9 mouse cellular contexts compared by ENCODE assay signal in the genomic region with DNA sequence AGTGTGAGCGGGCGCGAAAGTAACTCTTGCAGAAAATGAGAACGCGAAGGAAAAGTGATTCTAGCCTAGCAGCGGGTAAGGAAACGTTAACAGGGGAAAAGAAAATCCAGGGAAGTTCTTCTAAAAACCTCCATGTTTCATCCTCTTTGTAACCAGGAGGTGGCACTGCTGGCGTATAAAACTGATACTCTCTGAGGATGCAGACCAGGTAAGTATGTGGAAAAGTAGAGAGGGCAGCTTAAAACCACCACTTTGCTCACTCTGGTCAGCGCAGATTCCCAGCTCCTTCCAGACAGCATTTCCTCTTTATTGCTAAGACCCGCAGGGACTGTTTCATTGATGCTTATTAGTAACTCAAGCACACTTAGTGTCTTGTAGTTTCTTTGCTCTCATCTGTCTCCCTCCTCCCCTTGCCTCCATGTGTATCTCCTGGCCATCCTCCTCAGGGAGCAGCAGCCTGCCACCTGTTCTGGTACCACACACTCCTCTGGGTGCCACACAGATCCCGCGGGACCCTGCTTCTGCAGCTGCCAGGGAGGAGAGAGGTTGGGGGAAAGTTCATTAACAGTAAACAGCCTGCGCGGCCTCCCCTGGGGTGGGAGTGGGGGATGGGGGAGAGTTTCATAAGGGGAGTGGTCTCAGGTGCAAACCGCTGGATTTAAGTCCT. TPM values are rescaled to one million over a fixed set of nuclear protein-coding genes. Genes with fewer than 3 reads are reported as not detected.
DNase-seq lines count a peak whose midpoint lies in the region; ATAC-seq and TF ChIP-seq lines count a peak whose summit lies in the region.
"Had no signal": no experiment of that assay in that cellular context is flagged by ENCODE, and none has a peak within 500 bp of the region (broad histone marks: within the 10 kb centered on the region; RNA-seq: fewer than 3 reads in every experiment).

No protein-coding gene starts in this region.

- no peak overlapping the region for H3K9ac ChIP-seq in forebrain, embryonic 15.5 days (replicated peaks)
- H3K9ac ChIP-seq in kidney, embryonic 15.5 days: no peak overlapping the region
- H3K9ac ChIP-seq in liver, embryonic 16.5 days (ENCODE audit: low read depth, low read length): no peak overlapping the region
- H3K9ac ChIP-seq in neural tube, embryonic 15.5 days (replicated peaks): no peak overlapping the region
- H3K9ac ChIP-seq: stomach, embryonic 15.5 days had no signal

- WGBS in cerebellum, adult 2 months: 19% methylated on average over 15 of the region's 15 CpGs
- WGBS in forebrain, embryonic 15.5 days: 13% methylated on average over 15 of the region's 15 CpGs
- 15% methylated on average over 15 of the region's 15 CpGs for whole genome bisulfite sequencing in kidney, embryonic 15.5 days
- whole genome bisulfite sequencing in liver, embryonic 16.5 days (ENCODE audit: insufficient replicate concordance): 22% methylated on average over 15 of the region's 15 CpGs
- WGBS in neural tube, embryonic 15.5 days: 21% methylated on average over 15 of the region's 15 CpGs

- H3K4me1 ChIP-seq in cerebellum, adult 2 months (ENCODE audit: control insufficient read depth, insufficient read depth, low read length): no peaks in the 10 kb centered on the region
- no peaks in the 10 kb centered on the region for H3K4me1 ChIP-seq in forebrain, embryonic 15.5 days
- 0 out of 2 replicates have a peak, but pooled peaks cover 5% of the 10 kb centered on the region for H3K4me1 ChIP-seq in kidney, embryonic 15.5 days
- H3K4me1 ChIP-seq in liver, embryonic 16.5 days (ENCODE audit: control insufficient read depth, low read depth, low read length): no peaks in the 10 kb centered on the region; the same call in 1 of the 2 replicates
- peaks cover 4% of the 10 kb centered on the region; the same call in 1 of the 2 replicates for H3K4me1 ChIP-seq in neural tube, embryonic 15.5 days
- H3K4me1 ChIP-seq: stomach, embryonic 15.5 days had no signal

- H3K4me2 ChIP-seq in forebrain, embryonic 15.5 days (replicated peaks): no peak overlapping the region
- H3K4me2 ChIP-seq in kidney, embryonic 15.5 days: peak overlapping the region; percentile 38; the same call in 1 of the 2 replicates
- no peak overlapping the region for H3K4me2 ChIP-seq in liver, embryonic 16.5 days (ENCODE audit: low read depth, low read length)
- H3K4me2 ChIP-seq in neural tube, embryonic 15.5 days: peak overlapping the region; percentile 19; the same call in 1 of the 2 replicates
- H3K4me2 ChIP-seq: stomach, embryonic 15.5 days had no signal

- TF ChIP-seq CTCF in cerebellum, adult 2 months (IDR thresholded peaks at IDR 0.05; ENCODE audit: borderline replicate concordance, insufficient read depth, low read depth, low read length): no peak

- H3K36me3 ChIP-seq in forebrain, embryonic 15.5 days: no peaks in the 10 kb centered on the region
- H3K36me3 ChIP-seq in kidney, embryonic 15.5 days: no peaks in the 10 kb centered on the region
- no peaks in the 10 kb centered on the region for H3K36me3 ChIP-seq in liver, embryonic 16.5 days (ENCODE audit: control insufficient read depth, insufficient read depth)
- H3K36me3 ChIP-seq in neural tube, embryonic 15.5 days: no peaks in the 10 kb centered on the region
- H3K36me3 ChIP-seq: stomach, embryonic 15.5 days had no signal

- DNase-seq in cerebellum, adult 9-10 months: peak; percentile 8
- DNase-seq in cerebellum, adult 2 months: no peak
- peak; percentile 67 for DNase-seq in ZHBTc4 (ENCODE audit: low read depth, low spot score)
- DNase-seq in gastrocnemius, adult 8-10 months (ENCODE audit: low spot score in 2 of 2): no peak

- H3K9me3 ChIP-seq in forebrain, embryonic 15.5 days: no peaks in the 10 kb centered on the region
- H3K9me3 ChIP-seq in kidney, embryonic 15.5 days (replicated peaks): no peaks in the 10 kb centered on the region
- no peaks in the 10 kb centered on the region for H3K9me3 ChIP-seq in liver, embryonic 16.5 days (replicated peaks; ENCODE audit: control insufficient read depth, low read length)
- H3K9me3 ChIP-seq in neural tube, embryonic 15.5 days (replicated peaks): no peaks in the 10 kb centered on the region
- H3K9me3 ChIP-seq: stomach, embryonic 15.5 days had no signal

- no peak overlapping the region for H3K4me3 ChIP-seq in cerebellum, adult 2 months (replicated peaks; ENCODE audit: insufficient read depth, low read depth, low read length)
- no peak overlapping the region for H3K4me3 ChIP-seq in forebrain, embryonic 15.5 days
- H3K4me3 ChIP-seq in kidney, embryonic 15.5 days (replicated peaks): no peak overlapping the region
- H3K4me3 ChIP-seq in liver, embryonic 16.5 days (ENCODE audit: low read depth, low read length): no peak overlapping the region
- no peak overlapping the region for H3K4me3 ChIP-seq in neural tube, embryonic 15.5 days (replicated peaks)
- H3K4me3 ChIP-seq: stomach, embryonic 15.5 days had no signal

- peak; percentile 69; the same call in 1 of the 2 replicates for ATAC-seq in forebrain, embryonic 15.5 days (replicated peaks)
- ATAC-seq in kidney, embryonic 15.5 days (replicated peaks; ENCODE audit: low FRiP score): peak; percentile 77; the same call in 1 of the 2 replicates
- ATAC-seq in liver, embryonic 16.5 days (ENCODE audit: low read depth): peak; percentile 32; the same call in 1 of the 2 replicates
- ATAC-seq in neural tube, embryonic 15.5 days (ENCODE audit: low FRiP score): peak; percentile 88

- TF ChIP-seq POLR2A in cerebellum, adult 2 months (IDR thresholded peaks at IDR 0.05; ENCODE audit: borderline replicate concordance, insufficient read depth, low read length): no peak

- no peaks in the 10 kb centered on the region; the same call in 1 of the 2 replicates for H3K27me3 ChIP-seq in cerebellum, adult 2 months (ENCODE audit: control insufficient read depth, insufficient read depth, low read length)
- H3K27me3 ChIP-seq in forebrain, embryonic 15.5 days: no peaks in the 10 kb centered on the region
- no peaks in the 10 kb centered on the region for H3K27me3 ChIP-seq in kidney, embryonic 15.5 days
- H3K27me3 ChIP-seq in liver, embryonic 16.5 days (ENCODE audit: control insufficient read depth, insufficient read depth, low read depth, low read length): no peaks in the 10 kb centered on the region
- no peaks in the 10 kb centered on the region for H3K27me3 ChIP-seq in neural tube, embryonic 15.5 days (replicated peaks)
- H3K27me3 ChIP-seq: stomach, embryonic 15.5 days had no signal

- no peak overlapping the region for H3K27ac ChIP-seq in cerebellum, adult 2 months (ENCODE audit: insufficient read depth, low read length)
- H3K27ac ChIP-seq in forebrain, embryonic 15.5 days (replicated peaks): no peak overlapping the region
- H3K27ac ChIP-seq in kidney, embryonic 15.5 days: no peak overlapping the region
- no peak overlapping the region for H3K27ac ChIP-seq in liver, embryonic 16.5 days (ENCODE audit: low read length)
- H3K27ac ChIP-seq in neural tube, embryonic 15.5 days (replicated peaks): no peak overlapping the region
- H3K27ac ChIP-seq: stomach, embryonic 15.5 days had no signal

RNA-seq across cellular contexts. Expression of gene Car13, which starts 37.8 kb away (rescaled TPM):
- 3.6 TPM in 2 replicates for polyA plus RNA-seq in cerebellum, adult 2 months (2012; rRNA removed)
- 0.67 and 1.0 TPM in 2 replicates for polyA plus RNA-seq in forebrain, embryonic 15.5 days (2015; fragmentation: Nextera tagmentation; extraction: Ambion mirVana)
- polyA plus RNA-seq in kidney, embryonic 15.5 days (2015; fragmentation: Nextera tagmentation; extraction: Ambion mirVana): 3.4 and 3.5 TPM in 2 replicates
- 0.77 and 1.2 TPM in 2 replicates for polyA plus RNA-seq in liver, embryonic 16.5 days (2015; fragmentation: Nextera tagmentation; extraction: Ambion mirVana)
- polyA plus RNA-seq in neural tube, embryonic 15.5 days (2015; fragmentation: Nextera tagmentation; extraction: Ambion mirVana): 1.1 and 1.8 TPM in 2 replicates
- total RNA-seq in gastrocnemius, adult 8-10 months (2022): under 1 TPM; 0.41 to 0.72 (median 0.52) TPM

Comparison
In these comparisons a context has a peak if more than half of its experiments do, and no peak if none do; other contexts are left out.
1. DNase-seq: peak in cerebellum, adult 9-10 months (single experiment) and ZHBTc4 (single experiment); none in cerebellum, adult 2 months (0 of 2) and gastrocnemius, adult 8-10 months (0 of 2).
2. ATAC-seq: peak in every context shown above with its lines; median percentile 88 in neural tube, embryonic 15.5 days; 77 in kidney, embryonic 15.5 days; 69 in forebrain, embryonic 15.5 days; 32 in liver, embryonic 16.5 days.
3. H3K4me2 ChIP-seq: peak in kidney, embryonic 15.5 days (single experiment) and neural tube, embryonic 15.5 days (single experiment); none in forebrain, embryonic 15.5 days (single experiment) and liver, embryonic 16.5 days (single experiment).